Mouse (Mus musculus) brain, embryonic 14.5 days (tissue): ENCODE measurements at regions not wholly inside any gene's neighbourhood (a gene's known extent, or its start where the extent isn't known, plus 50 kb on each side); places are given as distances from the start of the nearest gene placed in this dataset.

Experiments
- CTCF ChIP-seq: fragments of 200-500 bp; IDR thresholded peaks from 2 replicates; pipeline ENCODE4 v1.5.1; 2012; ENCODE audit warnings: inconsistent platforms, mild to moderate bottlenecking, moderate library complexity, borderline replicate concordance; ENCODE audit not compliant: insufficient read depth, insufficient read length; ENCODE audit errors: extremely low read depth
- POLR2A ChIP-seq: fragments of 200-500 bp; IDR thresholded peaks from 2 replicates; pipeline ENCODE4 v1.6.1; 2012; ENCODE audit warnings: mild to moderate bottlenecking, inconsistent platforms, borderline replicate concordance; ENCODE audit not compliant: poor library complexity, insufficient read depth, insufficient read length, severe bottlenecking; ENCODE audit errors: extremely low read depth

DNA sequence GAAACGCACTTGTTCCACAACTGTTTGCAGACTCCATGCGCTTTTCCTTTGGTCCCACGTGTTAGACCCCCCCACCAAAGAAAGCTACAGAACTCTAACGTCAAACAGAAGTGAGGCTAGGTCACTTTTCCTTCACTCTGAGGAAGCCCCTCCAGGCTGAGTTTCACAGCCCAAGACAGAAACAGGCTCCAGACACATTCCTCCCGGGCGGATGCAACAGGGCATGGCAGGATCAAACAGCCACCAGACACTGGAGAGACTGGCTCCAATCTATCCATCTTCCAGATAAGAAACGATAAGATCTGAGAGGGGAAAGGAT, 97.9 kb downstream of the Tmco5 start:
- TF ChIP-seq CTCF (no peak), POLR2A (no peak)
